Comparison of ENCODE assay signal across 12 mouse cellular contexts in genomic region chr2:137730472-137730931, GRCm38 (mm10).
A peak's percentile ranks its signal among the peaks of the same experiment; 100 is the strongest.
DNase-seq lines count a peak whose midpoint lies in the region; ATAC-seq lines count a peak whose summit lies in the region.
"Had no signal": no experiment of that assay in that cellular context is flagged by ENCODE, and none has a peak within 500 bp of the region (broad histone marks: within the 10 kb centered on the region; RNA-seq: fewer than 3 reads in every experiment).

No protein-coding gene starts in this region.

- no peak overlapping the region for H3K27ac ChIP-seq in embryonic facial prominence, embryonic 10.5 days (replicated peaks)
- H3K27ac ChIP-seq in hindbrain, embryonic 11.5 days (ENCODE audit: low read depth, low read length): no peak overlapping the region
- peak overlapping the region; percentile 3; the same call in 1 of the 2 replicates for H3K27ac ChIP-seq in midbrain, embryonic 16.5 days (ENCODE audit: low read length)
- H3K27ac ChIP-seq: liver, embryonic 14.5 days had no signal

- ATAC-seq in hindbrain, embryonic 11.5 days (ENCODE audit: low FRiP score): peak; percentile 83
- peak; percentile 66 for ATAC-seq in midbrain, embryonic 16.5 days

- H3K27me3 ChIP-seq in embryonic facial prominence, embryonic 10.5 days (replicated peaks; ENCODE audit: low read depth, poor library complexity, severe bottlenecking): peaks cover 12% of the 10 kb centered on the region; the same call in 1 of the 2 replicates
- 0 out of 2 replicates have a peak, but pooled peaks cover 2% of the 10 kb centered on the region for H3K27me3 ChIP-seq in hindbrain, embryonic 11.5 days (ENCODE audit: control insufficient read depth, insufficient read depth, low read length)
- no peaks in the 10 kb centered on the region for H3K27me3 ChIP-seq in midbrain, embryonic 16.5 days (ENCODE audit: control insufficient read depth, insufficient read depth, low read depth, low read length)

- H3K4me2 ChIP-seq in hindbrain, embryonic 11.5 days (replicated peaks; ENCODE audit: low read depth, low read length): no peak overlapping the region
- peak overlapping the region; percentile 23 for H3K4me2 ChIP-seq in midbrain, embryonic 16.5 days (ENCODE audit: low read length)

- intact Hi-C loops in left cerebral cortex, postnatal 14 days (cut with DNase I): loop anchor here (5.0 to 10.0 kb wide), 3 partner anchors 212 to 736 kb away; partner anchors contain the start of gene Jag1

- H3K36me3 ChIP-seq in embryonic facial prominence, embryonic 10.5 days (replicated peaks): no peaks in the 10 kb centered on the region
- no peaks in the 10 kb centered on the region for H3K36me3 ChIP-seq in hindbrain, embryonic 11.5 days (ENCODE audit: control insufficient read depth, insufficient read depth, low read length)
- H3K36me3 ChIP-seq in midbrain, embryonic 16.5 days (ENCODE audit: control insufficient read depth, insufficient read depth, low read length): no peaks in the 10 kb centered on the region

- no peak overlapping the region for H3K9ac ChIP-seq in hindbrain, embryonic 11.5 days (ENCODE audit: low read depth, low read length)
- no peak overlapping the region for H3K9ac ChIP-seq in midbrain, embryonic 16.5 days (ENCODE audit: low read depth, low read length)
- H3K9ac ChIP-seq: liver, embryonic 14.5 days had no signal

- WGBS in embryonic facial prominence, embryonic 10.5 days: 62% methylated on average over 12 of the region's 12 CpGs
- WGBS in hindbrain, embryonic 11.5 days: 42% methylated on average over 12 of the region's 12 CpGs
- WGBS in midbrain, embryonic 16.5 days: 17% methylated on average over 12 of the region's 12 CpGs

- no peak overlapping the region for H3K4me3 ChIP-seq in embryonic facial prominence, embryonic 10.5 days
- H3K4me3 ChIP-seq in hindbrain, embryonic 11.5 days (ENCODE audit: low read depth, low read length): no peak overlapping the region
- H3K4me3 ChIP-seq in midbrain, embryonic 16.5 days (ENCODE audit: low read depth, low read length): no peak overlapping the region

- DNase-seq in cerebellum, adult 11-12 months: peak; percentile 12
- no peak for DNase-seq in cerebellum, adult 11 months
- DNase-seq in embryonic facial prominence, embryonic 10.5 days (ENCODE audit: low spot score): peak; percentile 32
- DNase-seq in hindbrain, embryonic 11.5 days (ENCODE audit: low spot score): peak; percentile 55
- DNase-seq in kidney, adult 8-10 months: no peak
- DNase-seq in thymus, postnatal 10 days (ENCODE audit: low spot score in 2 of 2): no peak
- DNase-seq in left cerebral cortex, postnatal 14 days (ENCODE audit: low spot score in 2 of 2): no peak
- DNase-seq: heart, adult 18-20 months; kidney, postnatal 10 days; lung, postnatal 36 days had no signal

- no peaks in the 10 kb centered on the region for H3K9me3 ChIP-seq in embryonic facial prominence, embryonic 10.5 days
- H3K9me3 ChIP-seq in hindbrain, embryonic 11.5 days (ENCODE audit: control insufficient read depth, low read length): no peaks in the 10 kb centered on the region
- no peaks in the 10 kb centered on the region for H3K9me3 ChIP-seq in midbrain, embryonic 16.5 days (replicated peaks; ENCODE audit: control insufficient read depth, low read length, poor library complexity, severe bottlenecking)

- H3K4me1 ChIP-seq in embryonic facial prominence, embryonic 10.5 days: peaks cover 23% of the 10 kb centered on the region
- no peaks in the 10 kb centered on the region for H3K4me1 ChIP-seq in hindbrain, embryonic 11.5 days (replicated peaks; ENCODE audit: control insufficient read depth, insufficient read depth, low read length)
- peaks cover 13% of the 10 kb centered on the region; the same call in 1 of the 2 replicates for H3K4me1 ChIP-seq in midbrain, embryonic 16.5 days (ENCODE audit: control insufficient read depth, insufficient read depth, low read length)

Comparison
In these comparisons a context has a peak if more than half of its experiments do, and no peak if none do; other contexts are left out.
1. DNase-seq: peak in cerebellum, adult 11-12 months (single experiment), embryonic facial prominence, embryonic 10.5 days (single experiment) and hindbrain, embryonic 11.5 days (single experiment); none in cerebellum, adult 11 months (single experiment), kidney, adult 8-10 months (0 of 2), thymus, postnatal 10 days (0 of 2) and left cerebral cortex, postnatal 14 days (0 of 2).